Mouse (Mus musculus): ENCODE results near the gene Phactr1. TPM values are rescaled to one million over a fixed set of nuclear protein-coding genes. Genes with fewer than 3 reads are reported as not detected.

Gene Phactr1
- polyA plus RNA-seq, 1 experiment from 2014 or later = 0.72 TPM

- DNase-seq = no peak
- H3K9me3 ChIP-seq (ENCODE audit: low read length) = no peaks in the 10 kb centered on the region
- no peaks in the 10 kb centered on the region for H3K27me3 ChIP-seq (ENCODE audit: insufficient read depth, low read length)
- H3K4me2 ChIP-seq (ENCODE audit: low read depth, low read length) = no peak overlapping the region
- H3K9ac ChIP-seq (replicated peaks) = no peak overlapping the region
- no peak overlapping the region for H3K4me3 ChIP-seq (ENCODE audit: low read depth, low read length)
- 65% methylated on average over 2 of the region's 2 CpGs for WGBS (ENCODE audit: insufficient replicate concordance)
- no peak for TF ChIP-seq CTCF (IDR thresholded peaks at IDR 0.05; ENCODE audit: low read depth)
- no peak for TF ChIP-seq EP300 (IDR thresholded peaks at IDR 0.05; ENCODE audit: low read depth)
- H3K4me1 ChIP-seq (ENCODE audit: insufficient read depth) = no peaks in the 10 kb centered on the region
- H3K27ac ChIP-seq (ENCODE audit: low read depth) = no peak overlapping the region
- no peaks in the 10 kb centered on the region for H3K36me3 ChIP-seq (replicated peaks; ENCODE audit: insufficient read depth, low read length)
- no peak for ATAC-seq
Measured at GRCm38 (mm10) chr13:42974506-42974905, 294.1 kb downstream of the Phactr1 start.

- DNase-seq (no peak), ATAC-seq (no peak)
- H3K4me3 ChIP-seq (ENCODE audit: low read depth, low read length) = no peak overlapping the region
- H3K9me3 ChIP-seq (ENCODE audit: low read length) = no peaks in the 10 kb centered on the region
- no peaks in the 10 kb centered on the region for H3K36me3 ChIP-seq (replicated peaks; ENCODE audit: insufficient read depth, low read length)
- H3K4me1 ChIP-seq (ENCODE audit: insufficient read depth) = no peaks in the 10 kb centered on the region
- TF ChIP-seq CTCF (IDR thresholded peaks at IDR 0.05; ENCODE audit: low read depth) = no peak
- no peak for TF ChIP-seq EP300 (IDR thresholded peaks at IDR 0.05; ENCODE audit: low read depth)
- H3K27me3 ChIP-seq (ENCODE audit: insufficient read depth, low read length) = no peaks in the 10 kb centered on the region
- no peak overlapping the region for H3K4me2 ChIP-seq (ENCODE audit: low read depth, low read length)
- H3K27ac ChIP-seq (ENCODE audit: low read depth) = no peak overlapping the region
- 56% methylated on average over 3 of the region's 3 CpGs for WGBS (ENCODE audit: insufficient replicate concordance)
- H3K9ac ChIP-seq (replicated peaks) = no peak overlapping the region
Measured at GRCm38 (mm10) chr13:42976144-42976543, 295.7 kb downstream of the Phactr1 start.

- 79% methylated on average over 5 of the region's 5 CpGs for WGBS (ENCODE audit: insufficient replicate concordance)
- no peak for ATAC-seq
- Histone ChIP-seq H3K36me3 (replicated peaks; ENCODE audit: insufficient read depth, low read length) (no peaks in the 10 kb centered on the region), H3K4me2 (ENCODE audit: low read depth, low read length) (no peak overlapping the region), H3K9me3 (ENCODE audit: low read length) (no peaks in the 10 kb centered on the region), H3K27ac (ENCODE audit: low read depth) (no peak overlapping the region), H3K4me3 (ENCODE audit: low read depth, low read length) (no peak overlapping the region), H3K9ac (replicated peaks) (no peak overlapping the region), H3K4me1 (ENCODE audit: insufficient read depth) (no peaks in the 10 kb centered on the region), H3K27me3 (ENCODE audit: insufficient read depth, low read length) (no peaks in the 10 kb centered on the region)
- TF ChIP-seq EP300 (IDR thresholded peaks at IDR 0.05; ENCODE audit: low read depth) = no peak
- no peak for TF ChIP-seq CTCF (IDR thresholded peaks at IDR 0.05; ENCODE audit: low read depth)
- no peak for DNase-seq
Measured at GRCm38 (mm10) chr13:42976967-42977366, 296.5 kb downstream of the Phactr1 start.

DNA sequence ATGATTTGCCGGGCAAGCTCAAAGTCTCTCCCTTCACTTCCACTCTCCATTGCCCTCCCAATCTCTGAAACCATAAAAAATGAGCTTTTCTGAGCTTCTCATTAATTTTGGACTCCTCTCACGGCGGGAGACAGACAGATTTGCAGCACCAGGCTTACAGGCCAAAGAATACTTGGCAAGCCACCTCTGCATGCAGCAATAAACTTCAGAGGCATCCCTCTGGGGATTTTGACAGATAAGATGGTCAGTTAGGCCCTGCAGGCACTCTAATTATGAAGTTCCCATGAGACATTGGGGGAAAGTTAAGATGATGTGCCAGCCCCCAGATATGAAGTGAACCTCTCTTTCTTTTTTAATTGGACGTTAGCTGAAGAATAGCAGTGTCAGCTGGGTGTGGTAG lies 300.2 kb downstream of the Phactr1 start:
- H3K4me1 ChIP-seq (ENCODE audit: insufficient read depth) = no peaks in the 10 kb centered on the region
- no peak overlapping the region for H3K4me2 ChIP-seq (ENCODE audit: low read depth, low read length)
- no peak overlapping the region for H3K27ac ChIP-seq (ENCODE audit: low read depth)
- 69% methylated on average over 4 of the region's 4 CpGs for WGBS (ENCODE audit: insufficient replicate concordance)
- no peaks in the 10 kb centered on the region for H3K9me3 ChIP-seq (ENCODE audit: low read length)
- ATAC-seq (no peak), DNase-seq (no peak)
- H3K4me3 ChIP-seq (ENCODE audit: low read depth, low read length) = no peak overlapping the region
- TF ChIP-seq CTCF (IDR thresholded peaks at IDR 0.05; ENCODE audit: low read depth) (no peak), EP300 (IDR thresholded peaks at IDR 0.05; ENCODE audit: low read depth) (no peak)
- H3K27me3 ChIP-seq (ENCODE audit: insufficient read depth, low read length) = no peaks in the 10 kb centered on the region
- H3K9ac ChIP-seq (replicated peaks) = no peak overlapping the region
- no peaks in the 10 kb centered on the region for H3K36me3 ChIP-seq (replicated peaks; ENCODE audit: insufficient read depth, low read length)

GRCm38 (mm10) chr13:42982646-42983045 lies 302.2 kb downstream of the Phactr1 start:
- H3K27me3 ChIP-seq (ENCODE audit: insufficient read depth, low read length) = no peaks in the 10 kb centered on the region

DNA sequence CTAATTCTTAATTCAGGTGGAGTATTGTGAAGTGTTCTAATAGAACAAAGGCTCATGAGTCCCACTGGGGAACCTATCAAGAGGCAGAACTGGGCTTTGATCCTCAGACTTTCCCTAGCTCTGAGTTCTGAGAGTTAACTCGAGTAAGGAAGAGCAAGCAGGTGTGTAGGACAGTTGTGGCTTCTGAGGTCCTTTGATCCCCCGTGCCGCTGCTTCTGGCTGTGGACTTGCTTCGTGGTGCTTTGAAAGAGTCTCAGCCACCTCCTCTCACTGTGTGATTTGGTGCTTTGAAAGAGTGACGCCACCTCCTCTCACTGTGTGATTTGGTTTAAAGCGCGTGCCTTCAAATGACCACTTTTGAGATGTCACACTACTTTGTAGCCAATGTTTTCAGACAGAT lies 305.4 kb downstream of the Phactr1 start:
- no peaks in the 10 kb centered on the region for H3K9me3 ChIP-seq (ENCODE audit: low read length)
- 73% methylated on average over 7 of the region's 7 CpGs for WGBS (ENCODE audit: insufficient replicate concordance)
- H3K4me2 ChIP-seq (ENCODE audit: low read depth, low read length) = no peak overlapping the region
- no peaks in the 10 kb centered on the region for H3K4me1 ChIP-seq (ENCODE audit: insufficient read depth)
- no peak overlapping the region for H3K4me3 ChIP-seq (ENCODE audit: low read depth, low read length)
- DNase-seq = no peak
- no peaks in the 10 kb centered on the region for H3K36me3 ChIP-seq (replicated peaks; ENCODE audit: insufficient read depth, low read length)
- H3K27ac ChIP-seq (ENCODE audit: low read depth) = no peak overlapping the region
- no peaks in the 10 kb centered on the region for H3K27me3 ChIP-seq (ENCODE audit: insufficient read depth, low read length)
- no peak for ATAC-seq
- H3K9ac ChIP-seq (replicated peaks) = no peak overlapping the region
- TF ChIP-seq EP300 (IDR thresholded peaks at IDR 0.05; ENCODE audit: low read depth) (no peak), CTCF (IDR thresholded peaks at IDR 0.05; ENCODE audit: low read depth) (no peak)

More at GRCm38 (mm10) chr13:42982646-42983045, 302.2 kb downstream of the Phactr1 start:
- ATAC-seq = no peak
- Histone ChIP-seq H3K4me2 (ENCODE audit: low read depth, low read length) (no peak overlapping the region), H3K4me3 (ENCODE audit: low read depth, low read length) (no peak overlapping the region), H3K27ac (ENCODE audit: low read depth) (no peak overlapping the region), H3K9me3 (ENCODE audit: low read length) (no peaks in the 10 kb centered on the region), H3K9ac (replicated peaks) (no peak overlapping the region), H3K36me3 (replicated peaks; ENCODE audit: insufficient read depth, low read length) (no peaks in the 10 kb centered on the region), H3K4me1 (ENCODE audit: insufficient read depth) (no peaks in the 10 kb centered on the region)
- TF ChIP-seq CTCF (IDR thresholded peaks at IDR 0.05; ENCODE audit: low read depth) (no peak), EP300 (IDR thresholded peaks at IDR 0.05; ENCODE audit: low read depth) (no peak)
- WGBS (ENCODE audit: insufficient replicate concordance) = 85% methylated on average over 9 of the region's 9 CpGs
- no peak for DNase-seq
